Mouse (Mus musculus) c-Kit-positive CD71-positive TER-119-negative erythroid progenitor cells, embryonic 14.5 days (primary cell): Measurements from ENCODE around the gene Ccl24.

ENCODE experiments used
- DNase-seq: peaks from one replicate; pipeline ENCODE4 v3.0.0-alpha.2; 2013; ENCODE audit warnings: low read depth

Ccl24 gene

GRCm38 (mm10) chr5:135544865-135545797 lies 27.7 kb downstream of the Ccl24 start, which contains the start of gene Hip1:
Hip1 (minus strand) TSS chr5:135545120.
- DNase-seq: peak; percentile 90

DNA sequence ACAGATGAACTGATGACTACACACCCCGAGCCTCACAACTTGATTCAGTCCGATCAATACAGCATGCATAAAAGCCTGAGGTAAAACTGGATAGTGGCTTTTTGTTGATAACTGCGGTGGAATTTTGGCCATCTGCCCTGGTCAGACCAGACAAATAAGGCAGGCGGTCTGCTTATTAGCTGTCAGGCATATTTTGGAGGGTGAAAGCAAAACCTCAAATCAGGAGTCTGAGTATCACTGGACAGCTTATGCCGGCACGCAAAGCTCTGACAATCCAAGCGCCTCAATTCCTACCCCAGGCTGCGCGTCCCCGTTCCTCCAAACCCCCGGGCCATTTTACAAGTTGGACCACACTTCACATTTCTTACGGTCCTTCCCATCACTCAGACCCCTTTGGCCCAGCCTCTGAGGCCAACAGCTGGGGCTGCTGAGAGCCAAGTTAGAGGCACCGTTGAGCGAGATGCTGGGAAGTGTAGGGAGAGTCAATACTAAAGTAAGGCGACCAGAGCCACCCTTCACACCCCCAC lies 28.8 kb downstream of the Ccl24 start:
- DNase-seq: no peak

DNA sequence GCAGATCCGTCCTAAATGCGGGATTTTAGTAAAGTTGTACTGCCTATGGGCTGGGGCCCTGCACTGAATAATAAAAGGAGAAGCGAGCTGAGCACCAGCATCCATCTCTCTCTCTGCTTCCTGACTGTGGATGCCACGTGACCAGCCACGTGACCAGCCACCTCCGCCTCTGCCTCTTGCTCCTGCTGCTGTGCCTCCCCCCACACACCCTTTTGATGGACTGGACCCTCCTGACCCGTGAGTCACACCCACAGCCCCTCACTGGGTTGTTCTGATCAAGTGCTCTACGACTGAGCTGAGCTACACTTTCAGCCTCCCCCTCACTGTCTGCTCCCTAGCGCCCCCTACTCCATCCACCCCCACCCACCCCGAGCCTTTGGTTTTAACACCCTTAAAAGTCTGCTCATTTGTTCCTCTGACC lies 35.0 kb downstream of the Ccl24 start:
- no peak for DNase-seq

GRCm38 (mm10) chr5:135537326-135537725 lies 35.5 kb downstream of the Ccl24 start:
- DNase-seq: no peak

DNA sequence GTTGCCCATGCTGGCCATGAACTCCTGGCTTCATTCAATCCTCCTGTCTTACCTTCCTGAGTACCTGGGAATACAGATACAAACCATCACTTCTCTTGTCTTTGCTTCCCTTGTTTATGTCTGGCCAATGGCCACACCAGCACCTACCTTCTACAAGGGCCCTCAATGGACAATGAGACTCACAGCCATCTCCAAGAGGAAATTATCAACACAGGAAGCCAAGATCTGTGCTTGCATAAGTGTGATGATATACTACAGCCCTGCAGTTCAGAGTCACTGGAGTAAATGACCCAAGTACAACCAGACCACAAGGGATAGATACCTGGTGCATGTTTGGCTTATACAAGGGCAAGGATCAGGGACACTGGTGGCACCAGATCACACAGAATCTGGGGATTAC lies 37.0 kb downstream of the Ccl24 start:
- no peak for DNase-seq

DNA sequence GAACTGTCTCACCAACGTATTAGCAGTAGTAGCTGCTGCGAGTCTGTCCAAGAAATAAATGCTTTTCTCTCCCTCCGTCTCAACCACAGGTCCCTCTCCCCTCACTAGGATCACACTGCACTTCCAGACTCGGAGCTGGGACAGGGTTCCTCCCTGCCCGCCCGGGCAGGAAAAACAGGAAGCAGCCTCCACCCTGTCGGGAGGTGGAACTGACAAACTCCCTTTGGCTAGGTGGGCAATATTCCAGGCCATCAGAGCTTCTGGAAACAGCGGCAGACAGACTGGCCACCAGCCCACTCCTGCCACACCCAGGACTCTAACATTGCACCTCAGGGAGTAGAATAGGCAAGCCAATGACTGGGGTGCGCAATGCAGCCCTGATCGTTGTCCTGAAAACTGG lies 39.4 kb downstream of the Ccl24 start:
- no peak for DNase-seq

GRCm38 (mm10) chr5:135531306-135531845 lies 41.5 kb downstream of the Ccl24 start:
- DNase-seq: no peak

- no peak for DNase-seq
Observed at GRCm38 (mm10) chr5:135529964-135530363, 42.9 kb downstream of the Ccl24 start.

DNA sequence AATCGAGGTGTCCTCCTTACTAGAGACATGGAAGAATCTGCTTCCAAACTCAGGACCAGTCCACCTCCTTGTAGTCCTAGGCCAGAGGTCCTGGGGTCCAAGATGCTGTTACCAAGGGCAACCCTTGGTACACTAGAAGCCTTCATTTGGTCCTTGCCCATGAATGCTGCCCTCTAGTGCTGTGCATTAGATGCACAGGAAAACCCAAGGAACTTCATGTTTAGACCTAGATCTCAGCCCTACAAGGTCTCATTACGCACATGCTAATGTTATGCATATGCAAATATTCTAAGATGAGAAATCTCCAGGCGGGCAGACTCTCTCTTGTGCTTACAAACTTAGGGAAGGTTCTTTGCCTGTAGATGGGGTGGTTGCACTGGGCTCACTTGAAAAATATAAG lies 43.5 kb downstream of the Ccl24 start:
- DNase-seq: no peak

- no peak for DNase-seq
Observed at GRCm38 (mm10) chr5:135527986-135528385, 44.9 kb downstream of the Ccl24 start.

GRCm38 (mm10) chr5:135524660-135525560 lies 47.9 kb downstream of the Ccl24 start:
- no peak for DNase-seq

DNA sequence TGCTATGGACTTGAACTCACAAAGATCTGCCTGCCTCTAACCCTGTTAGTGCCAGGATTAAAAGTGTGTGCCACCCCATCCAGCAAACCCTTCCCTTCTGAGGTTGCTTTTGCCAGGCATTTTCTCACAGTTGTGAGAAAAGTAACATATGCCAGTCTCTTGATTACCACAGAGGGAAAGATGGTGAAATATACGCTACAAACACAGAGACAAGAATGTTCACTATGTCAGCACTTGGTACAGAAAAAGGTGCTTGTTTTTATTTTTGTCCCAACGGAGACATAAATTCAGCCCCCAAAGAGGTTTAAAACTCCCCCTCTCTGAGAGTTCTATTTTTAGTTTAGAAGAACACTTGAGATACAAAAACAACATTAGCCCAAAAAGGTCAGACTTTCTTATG lies 48.8 kb downstream of the Ccl24 start:
- DNase-seq: no peak

DNA sequence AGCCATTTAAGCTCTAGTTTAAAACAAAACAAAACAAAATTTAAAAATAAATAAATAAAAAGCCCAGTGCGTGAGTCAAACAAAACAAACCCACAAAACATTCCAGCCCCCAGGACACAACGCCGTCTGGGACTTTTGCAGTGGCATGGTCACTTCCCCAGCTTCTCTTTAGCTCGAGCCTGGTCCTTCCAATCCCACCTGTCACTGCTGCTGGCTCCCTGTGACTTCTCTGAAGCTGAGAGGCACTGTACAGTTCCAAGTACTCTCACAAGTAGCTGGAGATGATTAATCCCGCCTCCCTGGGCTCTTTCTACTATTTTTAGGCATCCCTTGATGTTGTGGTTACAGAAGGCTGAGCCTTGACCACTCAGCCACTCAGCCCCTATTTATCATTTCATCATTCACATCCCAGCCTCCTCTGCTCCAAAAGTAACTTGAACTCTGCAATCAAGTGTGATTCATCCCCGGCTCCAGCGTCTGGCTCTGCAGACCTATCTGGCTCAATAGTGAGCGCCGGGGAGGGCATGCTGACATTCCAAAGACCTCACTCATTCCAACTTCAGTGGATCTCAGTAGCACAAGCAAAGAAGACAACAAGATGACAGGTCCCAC lies 50.6 kb downstream of the Ccl24 start:
- DNase-seq: no peak
